Mouse (Mus musculus) forebrain, embryonic 15.5 days (tissue): ENCODE measurements at regions not wholly inside any gene's neighbourhood (a gene's known extent, or its start where the extent isn't known, plus 50 kb on each side); places are given as distances from the start of the nearest gene placed in this dataset.

ENCODE experiments used
- ATAC-seq: fragments of 200-750 bp; cut with Nextera tagmentation; replicated peaks from 2 replicates; pipeline ENCODE4 v1.8.0; 2017; ENCODE audit warnings: mild to moderate bottlenecking, moderate TSS enrichment, moderate library complexity
- H3K27ac ChIP-seq: fragments of 300-500 bp; sonication (generic); replicated peaks from 2 replicates; pipeline ENCODE4 v1.5.1; 2015; ENCODE audit warnings: mild to moderate bottlenecking, inconsistent platforms
- H3K27me3 ChIP-seq: fragments of 300-500 bp; sonication (generic); 2 replicates; pipeline ENCODE4 v1.6.1; 2015; ENCODE audit warnings: inconsistent platforms
- H3K36me3 ChIP-seq: fragments of 300-500 bp; sonication (generic); 2 replicates; pipeline ENCODE4 v1.6.1; 2015; ENCODE audit warnings: mild to moderate bottlenecking, inconsistent platforms
- H3K4me1 ChIP-seq: fragments of 300-500 bp; sonication (generic); 2 replicates; pipeline ENCODE4 v1.6.1; 2015; ENCODE audit warnings: inconsistent platforms
- H3K4me2 ChIP-seq: fragments of 300-500 bp; sonication (generic); replicated peaks from 2 replicates; pipeline ENCODE4 v1.6.1; 2015; ENCODE audit warnings: mild to moderate bottlenecking, inconsistent platforms
- H3K4me3 ChIP-seq: fragments of 300-500 bp; sonication (generic); 2 replicates; pipeline ENCODE4 v1.5.1; 2015; ENCODE audit warnings: mild to moderate bottlenecking, inconsistent platforms
- H3K9ac ChIP-seq: fragments of 300-500 bp; sonication (generic); replicated peaks from 2 replicates; pipeline ENCODE4 v1.6.1; 2015; ENCODE audit warnings: mild to moderate bottlenecking, inconsistent platforms
- H3K9me3 ChIP-seq: fragments of 300-500 bp; sonication (generic); 2 replicates; pipeline ENCODE4 v1.6.1; 2016; ENCODE audit warnings: inconsistent platforms
- WGBS: fragments of 180-500 bp; shearing (Covaris S2); methylation state at CpG from one replicate; pipeline ENCODE4 v1.1.7; 2015; ENCODE audit warnings: mixed read lengths; 5-methylcytosine and 5-hydroxymethylcytosine counted together

- H3K36me3 ChIP-seq: no peaks in the 10 kb centered on the region
- H3K4me1 ChIP-seq: 0 out of 2 replicates have a peak, but pooled peaks cover 3% of the 10 kb centered on the region
- no peaks in the 10 kb centered on the region for H3K27me3 ChIP-seq
- H3K27ac ChIP-seq: no peak overlapping the region
- WGBS: 80% methylated on average over 5 of the region's 5 CpGs
- no peaks in the 10 kb centered on the region for H3K9me3 ChIP-seq
- ATAC-seq: no peak
- H3K4me2 ChIP-seq: no peak overlapping the region
- no peak overlapping the region for H3K4me3 ChIP-seq
- H3K9ac ChIP-seq: no peak overlapping the region
Measured at GRCm38 (mm10) chr10:117492391-117492990, 112.7 kb upstream of the Cpsf6 start.

DNA sequence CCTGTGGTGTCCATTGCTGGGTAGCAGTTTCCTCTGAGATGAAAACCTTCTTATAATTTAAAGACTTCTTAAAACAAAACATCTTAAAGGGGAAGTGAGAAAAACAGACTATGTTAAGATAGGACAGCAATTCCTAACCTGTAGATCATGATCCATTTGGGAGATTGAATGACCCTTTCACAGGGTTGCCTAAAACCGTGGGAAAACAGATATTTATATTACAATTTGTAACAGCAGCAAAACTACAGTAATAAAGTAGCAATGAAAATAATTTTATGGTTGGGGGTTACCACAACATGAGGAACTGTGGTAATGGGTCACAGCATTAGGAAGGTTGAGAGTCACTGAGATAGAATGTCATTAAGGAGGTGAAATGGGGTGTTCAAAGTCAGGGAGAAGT lies 111.9 kb upstream of the Cpsf6 start:
- Histone ChIP-seq H3K27me3 (no peaks in the 10 kb centered on the region), H3K4me3 (no peak overlapping the region), H3K9me3 (no peaks in the 10 kb centered on the region), H3K4me1 (0 out of 2 replicates have a peak, but pooled peaks cover 3% of the 10 kb centered on the region), H3K36me3 (no peaks in the 10 kb centered on the region), H3K4me2 (no peak overlapping the region), H3K27ac (no peak overlapping the region), H3K9ac (no peak overlapping the region)
- WGBS: 72% methylated on average over 1 of the region's 1 CpGs
- ATAC-seq: no peak

- no peak overlapping the region for H3K27ac ChIP-seq
- H3K4me2 ChIP-seq: no peak overlapping the region
- H3K9ac ChIP-seq: no peak overlapping the region
- no peaks in the 10 kb centered on the region for H3K9me3 ChIP-seq
- no peaks in the 10 kb centered on the region for H3K27me3 ChIP-seq
- H3K4me3 ChIP-seq: no peak overlapping the region
- no peak for ATAC-seq
- H3K36me3 ChIP-seq: no peaks in the 10 kb centered on the region
- H3K4me1 ChIP-seq: 0 out of 2 replicates have a peak, but pooled peaks cover under 1% of the 10 kb centered on the region
- WGBS: 88% methylated on average over 4 of the region's 4 CpGs
Measured at GRCm38 (mm10) chr10:117490851-117491595, 111.2 kb upstream of the Cpsf6 start.

DNA sequence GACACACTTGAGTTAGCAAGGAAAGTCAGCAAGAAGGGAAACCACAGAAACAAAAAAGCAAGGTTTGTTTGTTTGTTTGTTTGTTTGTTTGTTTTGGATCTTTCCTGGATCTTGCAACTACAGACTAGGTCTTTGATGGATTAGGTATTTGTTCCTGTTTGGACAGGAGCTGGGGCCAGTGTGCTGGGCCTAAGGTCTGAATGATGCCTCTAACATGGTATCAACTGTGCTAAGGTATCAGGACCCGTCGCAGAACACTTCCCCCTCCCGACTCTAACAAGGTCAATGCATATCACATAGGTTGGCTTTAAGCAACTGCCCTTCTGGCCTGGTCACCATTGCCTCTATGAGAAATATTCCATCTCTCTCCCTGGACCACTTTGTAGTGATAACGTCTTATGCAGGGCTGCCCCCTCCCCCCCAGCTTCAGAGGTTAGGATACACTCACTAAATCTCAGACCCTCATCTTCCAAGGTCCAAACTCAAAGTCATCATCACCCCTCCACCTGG lies 103.3 kb upstream of the Cpsf6 start:
- H3K27ac ChIP-seq: no peak overlapping the region
- WGBS: 95% methylated on average over 4 of the region's 4 CpGs
- H3K4me2 ChIP-seq: no peak overlapping the region
- no peak for ATAC-seq
- H3K27me3 ChIP-seq: no peaks in the 10 kb centered on the region
- H3K9ac ChIP-seq: no peak overlapping the region
- no peaks in the 10 kb centered on the region for H3K36me3 ChIP-seq
- no peak overlapping the region for H3K4me3 ChIP-seq
- no peaks in the 10 kb centered on the region for H3K9me3 ChIP-seq
- peaks cover 2% of the 10 kb centered on the region; the same call in 1 of the 2 replicates for H3K4me1 ChIP-seq

GRCm38 (mm10) chr10:117482361-117482760 lies 102.5 kb upstream of the Cpsf6 start:
- no peaks in the 10 kb centered on the region for H3K27me3 ChIP-seq
- no peak overlapping the region for H3K4me2 ChIP-seq
- no peaks in the 10 kb centered on the region for H3K9me3 ChIP-seq
- peaks cover 7% of the 10 kb centered on the region; the same call in 1 of the 2 replicates for H3K4me1 ChIP-seq
- ATAC-seq: no peak
- no peak overlapping the region for H3K9ac ChIP-seq
- 85% methylated on average over 3 of the region's 3 CpGs for WGBS
- no peak overlapping the region for H3K27ac ChIP-seq
- H3K36me3 ChIP-seq: no peaks in the 10 kb centered on the region
- no peak overlapping the region for H3K4me3 ChIP-seq

GRCm38 (mm10) chr10:117481341-117481990 lies 101.7 kb upstream of the Cpsf6 start:
- ATAC-seq: no peak
- 81% methylated on average over 5 of the region's 5 CpGs for WGBS
- no peak overlapping the region for H3K4me3 ChIP-seq
- peaks cover 7% of the 10 kb centered on the region; the same call in 1 of the 2 replicates for H3K4me1 ChIP-seq
- H3K36me3 ChIP-seq: no peaks in the 10 kb centered on the region
- no peak overlapping the region for H3K27ac ChIP-seq
- H3K9ac ChIP-seq: no peak overlapping the region
- no peak overlapping the region for H3K4me2 ChIP-seq
- no peaks in the 10 kb centered on the region for H3K9me3 ChIP-seq
- H3K27me3 ChIP-seq: no peaks in the 10 kb centered on the region

- no peak overlapping the region for H3K4me3 ChIP-seq
- no peaks in the 10 kb centered on the region for H3K36me3 ChIP-seq
- ATAC-seq: no peak
- H3K9me3 ChIP-seq: no peaks in the 10 kb centered on the region
- no peak overlapping the region for H3K27ac ChIP-seq
- no peaks in the 10 kb centered on the region for H3K27me3 ChIP-seq
- peaks cover 7% of the 10 kb centered on the region; the same call in 1 of the 2 replicates for H3K4me1 ChIP-seq
- 91% methylated on average over 5 of the region's 5 CpGs for WGBS
- no peak overlapping the region for H3K4me2 ChIP-seq
- no peak overlapping the region for H3K9ac ChIP-seq
Measured at GRCm38 (mm10) chr10:117480456-117480850, 100.6 kb upstream of the Cpsf6 start.

DNA sequence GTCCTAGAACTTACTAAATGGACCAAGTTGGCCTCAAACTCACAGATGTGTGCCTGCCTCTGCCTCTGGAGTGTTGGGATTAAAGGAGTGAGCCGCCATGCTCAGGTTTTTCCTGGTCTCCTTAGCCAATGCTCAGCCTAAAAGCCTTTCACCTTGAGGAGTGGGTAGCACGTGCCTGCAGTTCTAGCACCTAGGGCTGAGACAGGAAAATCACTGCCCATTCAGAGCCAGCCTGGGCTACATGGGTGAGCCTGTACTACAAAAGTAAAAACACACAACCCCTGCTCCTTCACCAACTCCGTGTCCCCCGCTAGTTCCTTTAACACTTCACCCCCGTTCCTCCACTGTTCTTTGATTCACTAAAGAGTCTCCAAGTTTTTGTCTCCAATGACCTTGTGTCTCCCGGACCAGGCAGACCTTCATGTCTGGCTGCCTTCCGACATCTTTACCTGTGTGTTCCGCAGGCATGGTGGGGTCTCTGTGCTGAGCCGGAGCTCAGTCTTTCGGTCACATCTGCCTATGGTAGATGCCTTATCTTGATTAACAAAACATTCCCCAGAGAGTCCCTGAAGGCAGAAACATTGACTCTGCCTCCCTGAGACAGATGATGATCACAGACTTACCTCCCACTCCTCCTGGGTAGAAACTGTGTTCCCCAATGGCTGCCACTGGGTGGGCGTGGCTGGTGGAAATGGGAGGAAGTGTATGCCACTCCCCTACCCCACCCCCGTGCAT lies 100.1 kb upstream of the Cpsf6 start:
- H3K27ac ChIP-seq: no peak overlapping the region
- ATAC-seq: no peak

GRCm38 (mm10) chr10:117478931-117479280 lies 99.1 kb upstream of the Cpsf6 start:
- WGBS: 57% methylated on average over 4 of the region's 4 CpGs

More for the DNA sequence above, 100.1 kb upstream of the Cpsf6 start:
- Histone ChIP-seq H3K4me1 (peaks cover 7% of the 10 kb centered on the region; the same call in 1 of the 2 replicates), H3K9me3 (no peaks in the 10 kb centered on the region), H3K36me3 (no peaks in the 10 kb centered on the region), H3K4me3 (no peak overlapping the region), H3K4me2 (no peak overlapping the region), H3K27me3 (no peaks in the 10 kb centered on the region), H3K9ac (no peak overlapping the region)
- 93% methylated on average over 12 of the region's 12 CpGs for WGBS

GRCm38 (mm10) chr10:117478202-117478930 lies 98.6 kb upstream of the Cpsf6 start:
- Histone ChIP-seq H3K36me3 (no peaks in the 10 kb centered on the region), H3K4me3 (peak overlapping the region; percentile 38), H3K9me3 (no peaks in the 10 kb centered on the region), H3K27ac (peak overlapping the region; percentile 49), H3K27me3 (no peaks in the 10 kb centered on the region), H3K4me2 (peak overlapping the region; percentile 55), H3K4me1 (peaks cover 7% of the 10 kb centered on the region; the same call in 1 of the 2 replicates), H3K9ac (peak overlapping the region; percentile 44)
- peak; percentile 89 for ATAC-seq
- WGBS: 21% methylated on average over 23 of the region's 23 CpGs

More at GRCm38 (mm10) chr10:117478931-117479280, 99.1 kb upstream of the Cpsf6 start:
- Histone ChIP-seq H3K36me3 (no peaks in the 10 kb centered on the region), H3K27ac (no peak overlapping the region), H3K27me3 (no peaks in the 10 kb centered on the region), H3K9me3 (no peaks in the 10 kb centered on the region), H3K4me2 (no peak overlapping the region), H3K4me3 (no peak overlapping the region), H3K9ac (no peak overlapping the region), H3K4me1 (peaks cover 7% of the 10 kb centered on the region; the same call in 1 of the 2 replicates)
- no peak for ATAC-seq
